Mouse (Mus musculus): ENCODE measurements at regions not wholly inside any gene's neighbourhood (a gene's known extent, or its start where the extent isn't known, plus 50 kb on each side); places are given as distances from the start of the nearest gene placed in this dataset.

DNA sequence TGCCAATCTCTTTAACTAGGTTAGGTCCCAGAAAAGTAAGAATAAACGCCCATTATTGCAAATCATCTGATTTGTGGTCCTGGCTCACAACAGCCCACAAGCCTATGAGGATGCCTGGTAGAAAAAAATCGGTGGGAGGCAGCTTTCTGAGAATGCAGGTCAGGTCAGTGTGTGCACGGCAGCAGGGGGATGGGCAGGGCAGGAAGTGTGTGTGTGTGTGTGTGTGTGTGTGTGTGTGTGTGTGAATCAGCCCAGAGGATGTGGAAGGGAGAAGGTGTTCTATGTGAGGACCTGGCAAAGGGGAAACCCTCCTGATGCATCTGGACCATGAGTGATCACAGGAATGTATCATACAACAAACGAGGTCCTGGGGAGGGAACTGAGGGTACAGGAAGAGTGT, 287.5 kb upstream of the 3110018I06Rik start:
- TF ChIP-seq CTCF (IDR thresholded peaks at IDR 0.05; ENCODE audit: control insufficient read depth, insufficient read depth, insufficient replicate concordance, low read depth, low read length) (no peak), POLR2A (IDR thresholded peaks at IDR 0.05; ENCODE audit: control insufficient read depth, low read depth, low read length) (no peak)

Measured in testis, adult 2 months (tissue).